Mouse (Mus musculus) ovary, adult 18-20 months (tissue): Measurements from ENCODE around the gene Stx3.

Experiments
- DNase-seq: peaks from one replicate; pipeline ENCODE4 v3.0.0; 2022; ENCODE audit warnings: low spot score, mixed read lengths

The Stx3 gene

GRCm38 (mm10) chr19:11807822-11808221 is 11.4 kb downstream of the Stx3 start:
- DNase-seq: no peak

GRCm38 (mm10) chr19:11807251-11807650 is 12.0 kb downstream of the Stx3 start:
- no peak for DNase-seq

GRCm38 (mm10) chr19:11804423-11804822 is 14.8 kb downstream of the Stx3 start:
- no peak for DNase-seq

GRCm38 (mm10) chr19:11800531-11801315 is 18.5 kb downstream of the Stx3 start:
- DNase-seq: no peak

- DNase-seq: no peak
Measured at GRCm38 (mm10) chr19:11794447-11794846, 24.8 kb downstream of the Stx3 start.

- DNase-seq: no peak
Measured at GRCm38 (mm10) chr19:11793741-11794359, 25.4 kb downstream of the Stx3 start.

- DNase-seq: no peak
Measured at GRCm38 (mm10) chr19:11791825-11792224, 27.4 kb downstream of the Stx3 start.

GRCm38 (mm10) chr19:11788876-11789275 is 30.3 kb downstream of the Stx3 start:
- DNase-seq: no peak

GRCm38 (mm10) chr19:11787826-11788225 is 31.4 kb downstream of the Stx3 start:
- no peak for DNase-seq

GRCm38 (mm10) chr19:11785409-11786154 is 33.6 kb downstream of the Stx3 start:
- DNase-seq: no peak

- DNase-seq: no peak
Measured at GRCm38 (mm10) chr19:11777191-11777865, 41.9 kb downstream of the Stx3 start.

- DNase-seq: peak; percentile 68
Measured at GRCm38 (mm10) chr19:11770205-11770892, 48.9 kb downstream of the Stx3 start, which contains the start of gene Mrpl16. Gene Mrpl16 (plus strand): TSS chr19:11770391.

- no peak for DNase-seq
Measured at GRCm38 (mm10) chr19:11769257-11769920, 49.8 kb downstream of the Stx3 start.

GRCm38 (mm10) chr19:11768163-11768562 is 51.0 kb downstream of the Stx3 start:
- no peak for DNase-seq

- no peak for DNase-seq
Measured at GRCm38 (mm10) chr19:11766413-11766812, 52.8 kb downstream of the Stx3 start.

GRCm38 (mm10) chr19:11765059-11765458 is 54.1 kb downstream of the Stx3 start:
- no peak for DNase-seq

- no peak for DNase-seq
Measured at GRCm38 (mm10) chr19:11747298-11747697, 71.9 kb downstream of the Stx3 start, which contains the start of gene Gif. Gene Gif (plus strand): TSS chr19:11747554.

GRCm38 (mm10) chr19:11745680-11746079 is 73.5 kb downstream of the Stx3 start:
- DNase-seq: no peak

GRCm38 (mm10) chr19:11736455-11736854 is 82.7 kb downstream of the Stx3 start:
- no peak for DNase-seq

GRCm38 (mm10) chr19:11730278-11730677 is 88.9 kb downstream of the Stx3 start:
- DNase-seq: no peak

GRCm38 (mm10) chr19:11727304-11727703 is 91.9 kb downstream of the Stx3 start:
- no peak for DNase-seq
